Mouse (Mus musculus) liver, embryonic 14.5 days (tissue): Measurements from ENCODE around the gene Sdr39u1. TPM values are rescaled to one million over a fixed set of nuclear protein-coding genes. Genes with fewer than 3 reads are reported as not detected.

Experiments
- ATAC-seq: fragments of 200-750 bp; cut with Nextera tagmentation; 2 replicates; pipeline ENCODE4 v1.8.0; 2017; ENCODE audit warnings: moderate number of reproducible peaks, mild to moderate bottlenecking, moderate library complexity; ENCODE audit not compliant: insufficient read depth
- DNase-seq, 3 experiments: peaks; one replicate each; pipeline ENCODE4 v3.0.0-alpha.2; 2012 to 2013; ENCODE audit warnings: low read depth in 3 of 3, low spot score in 3 of 3
- H3K27ac ChIP-seq: fragments of 300-500 bp; sonication (generic); 2 replicates; pipeline ENCODE4 v1.5.1; 2014; ENCODE audit warnings: moderate library complexity, mild to moderate bottlenecking, control low read depth, inconsistent platforms
- H3K27me3 ChIP-seq: fragments of 300-500 bp; sonication (generic); 2 replicates; pipeline ENCODE4 v1.6.1; 2014; ENCODE audit warnings: mild to moderate bottlenecking, low read length, moderate library complexity; ENCODE audit not compliant: control insufficient read depth, insufficient read depth
- H3K36me3 ChIP-seq: fragments of 300-500 bp; sonication (generic); replicated peaks from 2 replicates; pipeline ENCODE4 v1.6.1; 2014; ENCODE audit warnings: low read depth; ENCODE audit not compliant: control insufficient read depth, insufficient read depth
- H3K4me1 ChIP-seq, 2 experiments: fragments of 200-500 bp in 1 of 2; fragments of 300-500 bp in 1 of 2; sonication (generic) in 1 of 2; replicated peaks; 2 replicates each; pipeline ENCODE4 v1.6.1; 2012 to 2014; ENCODE audit warnings: antibody characterized with exemption in 1 of 2, inconsistent platforms in 1 of 2, low read length in 1 of 2; ENCODE audit not compliant: control insufficient read depth in 2 of 2, insufficient read depth in 2 of 2
- H3K4me2 ChIP-seq: fragments of 300-500 bp; sonication (generic); 2 replicates; pipeline ENCODE4 v1.6.1; 2014; ENCODE audit warnings: low read depth, mild to moderate bottlenecking, control low read depth, moderate library complexity
- H3K4me3 ChIP-seq, 2 experiments: fragments of 200-500 bp in 1 of 2; fragments of 300-500 bp in 1 of 2; sonication (generic) in 1 of 2; 2 replicates each; pipeline ENCODE4 v1.5.1; 2012 to 2014; ENCODE audit warnings: low read depth in 2 of 2, low read length in 2 of 2, mild to moderate bottlenecking in 2 of 2, control low read depth in 1 of 2, inconsistent platforms in 1 of 2, moderate library complexity in 1 of 2; ENCODE audit not compliant: insufficient read depth in 1 of 2
- H3K9ac ChIP-seq: fragments of 300-500 bp; sonication (generic); replicated peaks from 2 replicates; pipeline ENCODE4 v1.6.1; 2014; ENCODE audit warnings: mild to moderate bottlenecking, control low read depth, moderate library complexity
- H3K9me3 ChIP-seq: fragments of 300-500 bp; sonication (generic); 2 replicates; pipeline ENCODE4 v1.6.1; 2016; ENCODE audit warnings: low read length, mixed read lengths; ENCODE audit not compliant: control insufficient read depth
- CTCF ChIP-seq: IDR thresholded peaks from 2 replicates; pipeline ENCODE4 v1.5.1; 2016; ENCODE audit warnings: antibody characterized with exemption, low read depth, control low read depth
- EP300 ChIP-seq: IDR thresholded peaks from 2 replicates; pipeline ENCODE4 v1.6.1; 2016; ENCODE audit warnings: antibody characterized with exemption, low read depth
- WGBS: fragments of 180-500 bp; shearing (Covaris S2); extraction: QIAGEN DNeasy Blood & Tissue Kit; methylation state at CpG from one replicate; pipeline ENCODE4 v1.1.7; 2014; ENCODE audit not compliant: insufficient replicate concordance; 5-methylcytosine and 5-hydroxymethylcytosine counted together
- polyA plus RNA-seq, 2 experiments: library from polyadenylated mRNA; depleted of rRNA in 1 of 2; stranded (reverse) in 1 of 2; unstranded in 1 of 2; fragments of >200 nt; fragmentation: Nextera tagmentation in 1 of 2; extraction: Ambion mirVana in 1 of 2; gene quantifications; 2 replicates each; pipeline versions ENCODE4 v1.2.1 to v1.2.3; 2012 to 2014

Sdr39u1 gene
- polyA plus RNA-seq, 2 experiments: 6.7 to 12.0 TPM

DNA sequence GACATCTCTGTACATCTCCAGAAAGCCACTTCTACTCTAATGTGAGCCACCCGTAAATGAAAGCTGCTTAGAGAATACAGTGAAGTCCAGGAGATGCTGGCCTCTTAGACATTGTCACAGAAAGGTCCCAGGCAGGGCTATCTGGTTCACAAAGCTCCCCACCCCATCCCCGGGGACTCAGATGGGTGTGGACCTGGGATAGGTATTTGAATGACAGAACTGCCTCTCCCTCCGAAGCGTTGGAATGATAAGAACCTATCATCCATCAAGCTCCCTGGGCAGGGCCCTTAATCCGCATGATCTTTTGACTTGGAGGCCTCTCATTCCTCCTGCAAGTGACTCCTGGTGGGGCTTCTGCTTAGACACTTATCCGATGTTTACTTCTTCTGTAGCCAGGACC is 49.2 kb downstream of the Sdr39u1 start:
- Histone ChIP-seq H3K4me1 (peaks cover 4 to 25% of the 10 kb centered on the region in 2 experiments), H3K27ac (no peak overlapping the region), H3K27me3 (no peaks in the 10 kb centered on the region), H3K4me3 (no peak overlapping the region), H3K4me2 (no peak overlapping the region), H3K9me3 (no peaks in the 10 kb centered on the region), H3K36me3 (no peaks in the 10 kb centered on the region), H3K9ac (no peak overlapping the region)
- 26% methylated on average over 6 of the region's 6 CpGs for WGBS
- ATAC-seq (no peak), DNase-seq (no peak)
- TF ChIP-seq EP300: no peak
- no peak for TF ChIP-seq CTCF

Other genes starting within 250 kb of the Sdr39u1 start
- gene Mdp1, start 239.8 kb downstream of the Sdr39u1 start, polyA plus RNA-seq (2012; rRNA removed): 11.6 and 13.4 TPM in 2 replicates
- gene Mdp1, start 239.8 kb downstream of the Sdr39u1 start, polyA plus RNA-seq (2014; fragmentation: Nextera tagmentation; extraction: Ambion mirVana): 15.5 and 16.6 TPM in 2 replicates
- gene Gmpr2, start 228.4 kb downstream of the Sdr39u1 start, polyA plus RNA-seq (2012; rRNA removed): 10.6 and 14.1 TPM in 2 replicates
- 17.9 and 18.2 TPM in 2 replicates for gene Gmpr2, start 228.4 kb downstream of the Sdr39u1 start, polyA plus RNA-seq (2014; fragmentation: Nextera tagmentation; extraction: Ambion mirVana)
- 101 and 168 TPM in 2 replicates for gene Nedd8, start 228.2 kb downstream of the Sdr39u1 start, polyA plus RNA-seq (2012; rRNA removed)
- gene Nedd8, start 228.2 kb downstream of the Sdr39u1 start, polyA plus RNA-seq (2014; fragmentation: Nextera tagmentation; extraction: Ambion mirVana): 279 and 286 TPM in 2 replicates
- 13.4 and 16.6 TPM in 2 replicates for gene Tinf2, start 218.5 kb downstream of the Sdr39u1 start, polyA plus RNA-seq (2012; rRNA removed)
- 19.0 and 19.3 TPM in 2 replicates for gene Tinf2, start 218.5 kb downstream of the Sdr39u1 start, polyA plus RNA-seq (2014; fragmentation: Nextera tagmentation; extraction: Ambion mirVana)
- 2.0 and 2.4 TPM in 2 replicates for gene Tgm1, start 186.4 kb downstream of the Sdr39u1 start, polyA plus RNA-seq (2012; rRNA removed)
- gene Tgm1, start 186.4 kb downstream of the Sdr39u1 start, polyA plus RNA-seq (2014; fragmentation: Nextera tagmentation; extraction: Ambion mirVana): 2.0 and 2.3 TPM in 2 replicates
- 10.9 and 12.8 TPM in 2 replicates for gene Rabggta, start 178.0 kb downstream of the Sdr39u1 start, polyA plus RNA-seq (2012; rRNA removed)
- 7.4 and 8.1 TPM in 2 replicates for gene Rabggta, start 178.0 kb downstream of the Sdr39u1 start, polyA plus RNA-seq (2014; fragmentation: Nextera tagmentation; extraction: Ambion mirVana)
- gene Dhrs1, start 154.6 kb downstream of the Sdr39u1 start, polyA plus RNA-seq (2012; rRNA removed): 21.2 and 31.0 TPM in 2 replicates
- 34.4 and 40.4 TPM in 2 replicates for gene Dhrs1, start 154.6 kb downstream of the Sdr39u1 start, polyA plus RNA-seq (2014; fragmentation: Nextera tagmentation; extraction: Ambion mirVana)
- 13.1 and 13.2 TPM in 2 replicates for gene Nop9, start 154.6 kb downstream of the Sdr39u1 start, polyA plus RNA-seq (2012; rRNA removed)
- gene Nop9, start 154.6 kb downstream of the Sdr39u1 start, polyA plus RNA-seq (2014; fragmentation: Nextera tagmentation; extraction: Ambion mirVana): 20.8 and 27.5 TPM in 2 replicates
- 37.3 and 42.1 TPM in 2 replicates for gene Cideb, start 141.8 kb downstream of the Sdr39u1 start, polyA plus RNA-seq (2012; rRNA removed)
- gene Cideb, start 141.8 kb downstream of the Sdr39u1 start, polyA plus RNA-seq (2014; fragmentation: Nextera tagmentation; extraction: Ambion mirVana): 40.0 and 42.8 TPM in 2 replicates
- gene Ltb4r2, start 138.9 kb downstream of the Sdr39u1 start, polyA plus RNA-seq (2012; rRNA removed): 0.65 and 0.67 TPM in 2 replicates
- gene Ltb4r2, start 138.9 kb downstream of the Sdr39u1 start, polyA plus RNA-seq (2014; fragmentation: Nextera tagmentation; extraction: Ambion mirVana): 0.39 and 0.67 TPM in 2 replicates
- gene Ltb4r1, start 134.3 kb downstream of the Sdr39u1 start, polyA plus RNA-seq (2012; rRNA removed): 2.9 and 3.3 TPM in 2 replicates
- gene Ltb4r1, start 134.3 kb downstream of the Sdr39u1 start, polyA plus RNA-seq (2014; fragmentation: Nextera tagmentation; extraction: Ambion mirVana): 1.7 and 2.7 TPM in 2 replicates
- gene Adcy4, start 116.2 kb downstream of the Sdr39u1 start, polyA plus RNA-seq (2012; rRNA removed): 0.88 and 1.0 TPM in 2 replicates
- 0.66 and 1.2 TPM in 2 replicates for gene Adcy4, start 116.2 kb downstream of the Sdr39u1 start, polyA plus RNA-seq (2014; fragmentation: Nextera tagmentation; extraction: Ambion mirVana)
- 13.1 and 15.1 TPM in 2 replicates for gene Ripk3, start 111.4 kb downstream of the Sdr39u1 start, polyA plus RNA-seq (2012; rRNA removed)
- gene Ripk3, start 111.4 kb downstream of the Sdr39u1 start, polyA plus RNA-seq (2014; fragmentation: Nextera tagmentation; extraction: Ambion mirVana): 18.2 and 22.0 TPM in 2 replicates
- 0.89 and 1.0 TPM in 2 replicates for gene Nfatc4, start 77.1 kb downstream of the Sdr39u1 start, polyA plus RNA-seq (2012; rRNA removed)
- gene Nfatc4, start 77.1 kb downstream of the Sdr39u1 start, polyA plus RNA-seq (2014; fragmentation: Nextera tagmentation; extraction: Ambion mirVana): 0.33 and 0.66 TPM in 2 replicates
- gene Nynrin, start 46.3 kb downstream of the Sdr39u1 start, polyA plus RNA-seq (2012; rRNA removed): 1.7 and 1.9 TPM in 2 replicates
- 1.2 and 1.4 TPM in 2 replicates for gene Nynrin, start 46.3 kb downstream of the Sdr39u1 start, polyA plus RNA-seq (2014; fragmentation: Nextera tagmentation; extraction: Ambion mirVana)
- 0.15 and 0.16 TPM in 2 replicates for gene Cbln3, start 15.9 kb downstream of the Sdr39u1 start, polyA plus RNA-seq (2012; rRNA removed)
- gene Cbln3, start 15.9 kb downstream of the Sdr39u1 start, polyA plus RNA-seq (2014; fragmentation: Nextera tagmentation; extraction: Ambion mirVana): 0.06 and 0.15 TPM in 2 replicates
- 5.8 and 7.5 TPM in 2 replicates for gene Khnyn, start 15.3 kb downstream of the Sdr39u1 start, polyA plus RNA-seq (2012; rRNA removed)
- 2.4 and 2.8 TPM in 2 replicates for gene Khnyn, start 15.3 kb downstream of the Sdr39u1 start, polyA plus RNA-seq (2014; fragmentation: Nextera tagmentation; extraction: Ambion mirVana)
- 0.12 and 0.13 TPM in 2 replicates for gene Cma1, start 44.4 kb upstream of the Sdr39u1 start, polyA plus RNA-seq (2012; rRNA removed)
- 0.15 and 0.25 TPM in 2 replicates for gene Cma1, start 44.4 kb upstream of the Sdr39u1 start, polyA plus RNA-seq (2014; fragmentation: Nextera tagmentation; extraction: Ambion mirVana)
- gene Cma2, start 50.7 kb upstream of the Sdr39u1 start, polyA plus RNA-seq (2012; rRNA removed): not detected in 2 replicates
- not detected in 2 replicates for gene Cma2, start 50.7 kb upstream of the Sdr39u1 start, polyA plus RNA-seq (2014; fragmentation: Nextera tagmentation; extraction: Ambion mirVana)
- gene Mcpt1, start 117.7 kb upstream of the Sdr39u1 start, polyA plus RNA-seq (2012; rRNA removed): not detected in 2 replicates
- gene Mcpt1, start 117.7 kb upstream of the Sdr39u1 start, polyA plus RNA-seq (2014; fragmentation: Nextera tagmentation; extraction: Ambion mirVana): not detected in 2 replicates
- not detected in 2 replicates for gene Mcpt9, start 130.2 kb upstream of the Sdr39u1 start, polyA plus RNA-seq (2012; rRNA removed)
- not detected in 2 replicates for gene Mcpt9, start 130.2 kb upstream of the Sdr39u1 start, polyA plus RNA-seq (2014; fragmentation: Nextera tagmentation; extraction: Ambion mirVana)
- gene Mcpt2, start 141.7 kb upstream of the Sdr39u1 start, polyA plus RNA-seq (2012; rRNA removed): 0.06 and 0.11 TPM in 2 replicates
- 0.13 and 0.22 TPM in 2 replicates for gene Mcpt2, start 141.7 kb upstream of the Sdr39u1 start, polyA plus RNA-seq (2014; fragmentation: Nextera tagmentation; extraction: Ambion mirVana)
- gene Mcpt4, start 162.0 kb upstream of the Sdr39u1 start, polyA plus RNA-seq (2012; rRNA removed): 0.04 TPM in 1 of 2 replicates, not detected in the other
- gene Mcpt4, start 162.0 kb upstream of the Sdr39u1 start, polyA plus RNA-seq (2014; fragmentation: Nextera tagmentation; extraction: Ambion mirVana): not detected in 2 replicates
- gene Mcpt8, start 185.0 kb upstream of the Sdr39u1 start, polyA plus RNA-seq (2012; rRNA removed): 0.79 and 4.6 TPM in 2 replicates
- gene Mcpt8, start 185.0 kb upstream of the Sdr39u1 start, polyA plus RNA-seq (2014; fragmentation: Nextera tagmentation; extraction: Ambion mirVana): 4.3 and 15.8 TPM in 2 replicates
- 32.2 and 32.6 TPM in 2 replicates for gene Ctsg, start 202.3 kb upstream of the Sdr39u1 start, polyA plus RNA-seq (2012; rRNA removed)
- 27.1 and 48.4 TPM in 2 replicates for gene Ctsg, start 202.3 kb upstream of the Sdr39u1 start, polyA plus RNA-seq (2014; fragmentation: Nextera tagmentation; extraction: Ambion mirVana)
- gene Gzme, start 220.3 kb upstream of the Sdr39u1 start, polyA plus RNA-seq (2012; rRNA removed): 0.10 TPM in 1 of 2 replicates, not detected in the other
- gene Gzme, start 220.3 kb upstream of the Sdr39u1 start, polyA plus RNA-seq (2014; fragmentation: Nextera tagmentation; extraction: Ambion mirVana): not detected in 2 replicates
- 0.04 TPM in 1 of 2 replicates, not detected in the other for gene Gzmd, start 232.3 kb upstream of the Sdr39u1 start, polyA plus RNA-seq (2012; rRNA removed)
- not detected in 2 replicates for gene Gzmd, start 232.3 kb upstream of the Sdr39u1 start, polyA plus RNA-seq (2014; fragmentation: Nextera tagmentation; extraction: Ambion mirVana)